Mouse (Mus musculus): Measurements from ENCODE around the gene Hacd3. TPM values are rescaled to one million over a fixed set of nuclear protein-coding genes. Genes with fewer than 3 reads are reported as not detected.

Gene Hacd3
- polyA plus RNA-seq, 1 experiment from 2014 or later = 43.9 TPM

GRCm38 (mm10) chr9:65028313-65028712 lies 6.8 kb upstream of the Hacd3 start:
- 92% methylated on average over 5 of the region's 5 CpGs for WGBS
- TF ChIP-seq CTCF (IDR thresholded peaks at IDR 0.05; ENCODE audit: low read depth) = no peak
- H3K4me1 ChIP-seq (replicated peaks; ENCODE audit: control insufficient read depth, insufficient read depth, low read length) = no peaks in the 10 kb centered on the region

GRCm38 (mm10) chr9:65027241-65027640 lies 5.7 kb upstream of the Hacd3 start:
- TF ChIP-seq CTCF (IDR thresholded peaks at IDR 0.05; ENCODE audit: low read depth) = no peak
- no peak overlapping the region for H3K4me3 ChIP-seq (ENCODE audit: low read depth, low read length)
- H3K27ac ChIP-seq (ENCODE audit: low read depth, low read length) = no peak overlapping the region
- no peaks in the 10 kb centered on the region for H3K27me3 ChIP-seq (replicated peaks; ENCODE audit: control insufficient read depth, insufficient read depth, low read length)
- 86% methylated on average over 7 of the region's 7 CpGs for WGBS
- ATAC-seq = no peak
- H3K4me2 ChIP-seq (replicated peaks; ENCODE audit: low read depth) = no peak overlapping the region
- H3K36me3 ChIP-seq (ENCODE audit: control insufficient read depth, insufficient read depth) = no peaks in the 10 kb centered on the region
- no peak overlapping the region for H3K9ac ChIP-seq (ENCODE audit: low read depth, low read length)
- no peaks in the 10 kb centered on the region for H3K9me3 ChIP-seq (ENCODE audit: control insufficient read depth)
- peaks cover 6% of the 10 kb centered on the region; the same call in 1 of the 2 replicates for H3K4me1 ChIP-seq (replicated peaks; ENCODE audit: control insufficient read depth, insufficient read depth, low read length)

More at GRCm38 (mm10) chr9:65028313-65028712, 6.8 kb upstream of the Hacd3 start:
- Histone ChIP-seq H3K27ac (ENCODE audit: low read depth, low read length) (no peak overlapping the region), H3K9me3 (ENCODE audit: control insufficient read depth) (no peaks in the 10 kb centered on the region), H3K4me3 (ENCODE audit: low read depth, low read length) (no peak overlapping the region), H3K9ac (ENCODE audit: low read depth, low read length) (no peak overlapping the region), H3K4me2 (replicated peaks; ENCODE audit: low read depth) (no peak overlapping the region), H3K36me3 (ENCODE audit: control insufficient read depth, insufficient read depth) (no peaks in the 10 kb centered on the region), H3K27me3 (replicated peaks; ENCODE audit: control insufficient read depth, insufficient read depth, low read length) (no peaks in the 10 kb centered on the region)
- no peak for ATAC-seq

GRCm38 (mm10) chr9:65023447-65023846 lies 2.0 kb upstream of the Hacd3 start:
- WGBS = 90% methylated on average over 3 of the region's 3 CpGs
- Histone ChIP-seq H3K27ac (ENCODE audit: low read depth, low read length) (no peak overlapping the region), H3K36me3 (ENCODE audit: control insufficient read depth, insufficient read depth) (no peaks in the 10 kb centered on the region), H3K4me3 (ENCODE audit: low read depth, low read length) (no peak overlapping the region), H3K27me3 (replicated peaks; ENCODE audit: control insufficient read depth, insufficient read depth, low read length) (no peaks in the 10 kb centered on the region), H3K4me2 (replicated peaks; ENCODE audit: low read depth) (no peak overlapping the region), H3K9ac (ENCODE audit: low read depth, low read length) (no peak overlapping the region), H3K4me1 (replicated peaks; ENCODE audit: control insufficient read depth, insufficient read depth, low read length) (peaks cover 14% of the 10 kb centered on the region; the same call in 1 of the 2 replicates), H3K9me3 (ENCODE audit: control insufficient read depth) (no peaks in the 10 kb centered on the region)
- ATAC-seq = no peak
- TF ChIP-seq CTCF (IDR thresholded peaks at IDR 0.05; ENCODE audit: low read depth) = no peak

- H3K36me3 ChIP-seq (ENCODE audit: control insufficient read depth, insufficient read depth) = no peaks in the 10 kb centered on the region
- H3K4me1 ChIP-seq (replicated peaks; ENCODE audit: control insufficient read depth, insufficient read depth, low read length) = peaks cover 14% of the 10 kb centered on the region; the same call in 1 of the 2 replicates
- H3K27ac ChIP-seq (ENCODE audit: low read depth, low read length) = 0 out of 2 replicates have a peak overlapping the region, but pooled peaks have one; percentile 87
- H3K9me3 ChIP-seq (ENCODE audit: control insufficient read depth) = no peaks in the 10 kb centered on the region
- ATAC-seq = peak; percentile 22; the same call in 1 of the 2 replicates
- H3K4me3 ChIP-seq (ENCODE audit: low read depth, low read length) = no peak overlapping the region
- no peak overlapping the region for H3K9ac ChIP-seq (ENCODE audit: low read depth, low read length)
- H3K27me3 ChIP-seq (replicated peaks; ENCODE audit: control insufficient read depth, insufficient read depth, low read length) = no peaks in the 10 kb centered on the region
- WGBS = 29% methylated on average over 4 of the region's 4 CpGs
- 0 out of 2 replicates have a peak, but pooled peaks have one; percentile 20 for TF ChIP-seq CTCF (IDR thresholded peaks at IDR 0.05; ENCODE audit: low read depth)
- no peak overlapping the region; the same call in 1 of the 2 replicates for H3K4me2 ChIP-seq (replicated peaks; ENCODE audit: low read depth)
Measured at GRCm38 (mm10) chr9:65022580-65023135, 1.2 kb upstream of the Hacd3 start.

GRCm38 (mm10) chr9:65021887-65022579 lies 540 bp upstream of the Hacd3 start:
- H3K4me3 ChIP-seq (ENCODE audit: low read depth, low read length) = peak overlapping the region; percentile 89
- H3K4me1 ChIP-seq (replicated peaks; ENCODE audit: control insufficient read depth, insufficient read depth, low read length) = peaks cover 14% of the 10 kb centered on the region; the same call in 1 of the 2 replicates
- peak overlapping the region; percentile 93 for H3K4me2 ChIP-seq (replicated peaks; ENCODE audit: low read depth)
- H3K9me3 ChIP-seq (ENCODE audit: control insufficient read depth) = no peaks in the 10 kb centered on the region
- H3K27ac ChIP-seq (ENCODE audit: low read depth, low read length) = peak overlapping the region; percentile 87
- peak overlapping the region; percentile 88 for H3K9ac ChIP-seq (ENCODE audit: low read depth, low read length)
- no peaks in the 10 kb centered on the region for H3K27me3 ChIP-seq (replicated peaks; ENCODE audit: control insufficient read depth, insufficient read depth, low read length)
- no peak for TF ChIP-seq CTCF (IDR thresholded peaks at IDR 0.05; ENCODE audit: low read depth)
- ATAC-seq = peak; percentile 1; the same call in 1 of the 2 replicates
- WGBS = 17% methylated on average over 9 of the region's 9 CpGs
- no peaks in the 10 kb centered on the region for H3K36me3 ChIP-seq (ENCODE audit: control insufficient read depth, insufficient read depth)

GRCm38 (mm10) chr9:65020128-65020527 lies 1.4 kb downstream of the Hacd3 start:
- WGBS = 65% methylated on average over 4 of the region's 4 CpGs
- no peaks in the 10 kb centered on the region for H3K9me3 ChIP-seq (ENCODE audit: control insufficient read depth)
- H3K36me3 ChIP-seq (ENCODE audit: control insufficient read depth, insufficient read depth) = no peaks in the 10 kb centered on the region
- H3K27ac ChIP-seq (ENCODE audit: low read depth, low read length) = no peak overlapping the region
- H3K4me2 ChIP-seq (replicated peaks; ENCODE audit: low read depth) = peak overlapping the region; percentile 93; the same call in 1 of the 2 replicates
- no peak overlapping the region for H3K9ac ChIP-seq (ENCODE audit: low read depth, low read length)
- peaks cover 14% of the 10 kb centered on the region; the same call in 1 of the 2 replicates for H3K4me1 ChIP-seq (replicated peaks; ENCODE audit: control insufficient read depth, insufficient read depth, low read length)
- no peak for ATAC-seq
- no peaks in the 10 kb centered on the region for H3K27me3 ChIP-seq (replicated peaks; ENCODE audit: control insufficient read depth, insufficient read depth, low read length)
- TF ChIP-seq CTCF (IDR thresholded peaks at IDR 0.05; ENCODE audit: low read depth) = no peak
- H3K4me3 ChIP-seq (ENCODE audit: low read depth, low read length) = peak overlapping the region; percentile 89; the same call in 1 of the 2 replicates

Data from intestine, postnatal 0 days (tissue).